Mouse (Mus musculus): ENCODE measurements around the gene Cpt1c. TPM values are rescaled to one million over a fixed set of nuclear protein-coding genes. Genes with fewer than 3 reads are reported as not detected.

Cpt1c gene
- total RNA-seq, 2 experiments from 2014 or later: 93.4 to 95.5 TPM

GRCm38 (mm10) chr7:44973415-44974130 is 1.1 kb downstream of the Cpt1c start:
- DNase-seq (ENCODE audit: extremely low spot score in 1 of 2, low spot score in 2 of 2): no peak
- intact Hi-C loops (cut with DNase I): loop anchor here (5.0 kb wide), 1 partner anchor 41 kb away; no protein-coding TSS in a partner anchor

GRCm38 (mm10) chr7:44971142-44971541 is 3.5 kb downstream of the Cpt1c start:
- no peak for DNase-seq (ENCODE audit: extremely low spot score in 1 of 2, low spot score in 2 of 2)
- intact Hi-C loops (cut with DNase I): loop anchor here (5.0 kb wide), 1 partner anchor 39 kb away; no protein-coding TSS in a partner anchor

- intact Hi-C loops (cut with DNase I): loop anchor here (5.0 kb wide), 1 partner anchor 38 kb away; no protein-coding TSS in a partner anchor
- DNase-seq (ENCODE audit: extremely low spot score in 1 of 2, low spot score in 2 of 2): peak; percentile 86 to 93
Observed at GRCm38 (mm10) chr7:44970231-44970691, 4.4 kb downstream of the Cpt1c start.

GRCm38 (mm10) chr7:44966638-44967037 is 8.0 kb downstream of the Cpt1c start:
- intact Hi-C loops (cut with DNase I): no loop called here
- no peak for DNase-seq (ENCODE audit: extremely low spot score in 1 of 2, low spot score in 2 of 2)

- peak in 1 of 2 experiments; percentile 28 for DNase-seq (ENCODE audit: extremely low spot score in 1 of 2, low spot score in 2 of 2)
- intact Hi-C loops (cut with DNase I): no loop called here
Observed at GRCm38 (mm10) chr7:44965975-44966374, 8.7 kb downstream of the Cpt1c start.

- DNase-seq (ENCODE audit: extremely low spot score in 1 of 2, low spot score in 2 of 2): peak in 1 of 2 experiments; percentile 23
- intact Hi-C loops (cut with DNase I): no loop called here
Observed at GRCm38 (mm10) chr7:44964990-44965389, 9.7 kb downstream of the Cpt1c start.

GRCm38 (mm10) chr7:44962831-44963230 is 11.8 kb downstream of the Cpt1c start:
- intact Hi-C loops (cut with DNase I): no loop called here
- no peak for DNase-seq (ENCODE audit: extremely low spot score in 1 of 2, low spot score in 2 of 2)

GRCm38 (mm10) chr7:44962337-44962736 is 12.3 kb downstream of the Cpt1c start:
- no peak for DNase-seq (ENCODE audit: extremely low spot score in 1 of 2, low spot score in 2 of 2)
- intact Hi-C loops (cut with DNase I): no loop called here

- intact Hi-C loops (cut with DNase I): no loop called here
Observed at GRCm38 (mm10) chr7:44960512-44960910, 14.1 kb downstream of the Cpt1c start.

GRCm38 (mm10) chr7:44959874-44960511 is 14.7 kb downstream of the Cpt1c start:
- DNase-seq (ENCODE audit: extremely low spot score in 1 of 2, low spot score in 2 of 2): peak in 1 of 2 experiments; percentile 30
- intact Hi-C loops (cut with DNase I): loop anchor here (5.0 kb wide), 1 partner anchor 38 kb away; no protein-coding TSS in a partner anchor

More at GRCm38 (mm10) chr7:44960512-44960910, 14.1 kb downstream of the Cpt1c start:
- no peak for DNase-seq (ENCODE audit: extremely low spot score in 1 of 2, low spot score in 2 of 2)

- DNase-seq (ENCODE audit: extremely low spot score in 1 of 2, low spot score in 2 of 2): peak in 1 of 2 experiments; percentile 27
- intact Hi-C loops (cut with DNase I): loop anchor here (5.0 kb wide), 1 partner anchor 37 kb away; no protein-coding TSS in a partner anchor
Observed at GRCm38 (mm10) chr7:44959281-44959680, 15.4 kb downstream of the Cpt1c start.

- DNase-seq (ENCODE audit: extremely low spot score in 1 of 2, low spot score in 2 of 2): peak in 1 of 2 experiments; percentile 51
- intact Hi-C loops (cut with DNase I): loop anchor here (5.0 kb wide), 1 partner anchor 36 kb away; no protein-coding TSS in a partner anchor
Observed at GRCm38 (mm10) chr7:44958208-44958607, 16.4 kb downstream of the Cpt1c start.

GRCm38 (mm10) chr7:44957183-44957835 is 17.3 kb downstream of the Cpt1c start:
- intact Hi-C loops (cut with DNase I): loop anchor here (5.0 kb wide), 1 partner anchor 35 kb away; no protein-coding TSS in a partner anchor
- peak in 1 of 2 experiments; percentile 53 for DNase-seq (ENCODE audit: extremely low spot score in 1 of 2, low spot score in 2 of 2)

- DNase-seq (ENCODE audit: extremely low spot score in 1 of 2, low spot score in 2 of 2): peak in 1 of 2 experiments; percentile 22
- intact Hi-C loops (cut with DNase I): loop anchor here (5.0 kb wide), 1 partner anchor 34 kb away; no protein-coding TSS in a partner anchor
Observed at GRCm38 (mm10) chr7:44956266-44956665, 18.4 kb downstream of the Cpt1c start.

- intact Hi-C loops (cut with DNase I): loop anchor here (5.0 kb wide), 1 partner anchor 33 kb away; no protein-coding TSS in a partner anchor
Observed at GRCm38 (mm10) chr7:44955628-44956027, 19.0 kb downstream of the Cpt1c start.

GRCm38 (mm10) chr7:44954091-44954885 is 20.4 kb downstream of the Cpt1c start:
- DNase-seq (ENCODE audit: extremely low spot score in 1 of 2, low spot score in 2 of 2): peak in 1 of 2 experiments; percentile 16
- intact Hi-C loops (cut with DNase I): no loop called here

More at GRCm38 (mm10) chr7:44955628-44956027, 19.0 kb downstream of the Cpt1c start:
- peak in 1 of 2 experiments; percentile 14 for DNase-seq (ENCODE audit: extremely low spot score in 1 of 2, low spot score in 2 of 2)

- intact Hi-C loops (cut with DNase I): no loop called here
- peak in 1 of 2 experiments; percentile 38 for DNase-seq (ENCODE audit: extremely low spot score in 1 of 2, low spot score in 2 of 2)
Observed at GRCm38 (mm10) chr7:44953561-44953960, 21.1 kb downstream of the Cpt1c start.

Measured in left cerebral cortex, postnatal 10 days (tissue).